Mouse (Mus musculus) kidney, postnatal 36 days (tissue): Measurements from ENCODE around the gene Slc8b1.

Source experiments
- DNase-seq, 2 experiments: peaks; one replicate each; pipeline ENCODE4 v3.0.0; 2021 to 2022; ENCODE audit warnings: mixed read lengths in 2 of 2

Gene Slc8b1

DNA sequence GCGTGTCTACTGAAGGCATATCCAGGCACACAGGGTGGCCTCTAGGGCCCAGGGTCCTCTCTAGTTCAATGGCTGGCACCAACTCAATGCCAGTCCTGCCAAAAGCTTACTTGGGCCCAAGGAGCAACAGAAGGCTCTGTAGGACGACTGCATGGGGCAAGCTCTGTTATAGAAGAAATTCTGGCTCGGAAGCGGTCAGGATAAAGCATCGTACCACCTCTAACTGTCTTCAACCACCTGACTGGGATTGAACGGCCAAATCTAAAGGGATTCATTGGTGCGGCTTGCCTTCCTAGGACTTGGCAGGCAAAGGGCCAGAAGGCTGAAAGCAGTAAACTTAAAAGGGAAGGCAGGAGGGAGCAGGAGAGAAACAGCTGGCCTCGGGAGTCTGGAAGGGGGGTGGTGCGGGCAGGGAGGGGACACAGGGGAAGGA lies 57.4 kb downstream of the Slc8b1 start:
- DNase-seq: no peak

DNA sequence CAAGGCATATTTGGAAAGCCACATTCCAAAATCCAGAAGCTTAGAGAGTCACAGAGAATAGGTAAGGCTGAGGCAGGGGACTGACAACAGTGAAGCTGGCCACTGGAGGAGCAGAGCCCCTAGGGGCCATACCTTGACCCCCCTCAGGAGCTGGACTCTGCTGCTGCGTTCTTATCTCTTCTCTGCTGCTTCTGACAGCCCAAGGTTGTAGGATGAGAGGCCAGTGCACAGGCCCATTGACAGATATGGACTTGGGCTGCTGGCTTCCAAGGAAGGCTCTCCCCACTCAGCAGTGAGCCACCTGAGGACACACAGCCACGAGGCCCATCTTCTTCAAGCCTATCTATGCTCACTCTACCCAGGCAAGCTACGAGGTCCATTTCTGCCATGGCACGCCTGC lies 58.0 kb downstream of the Slc8b1 start:
- DNase-seq: no peak

DNA sequence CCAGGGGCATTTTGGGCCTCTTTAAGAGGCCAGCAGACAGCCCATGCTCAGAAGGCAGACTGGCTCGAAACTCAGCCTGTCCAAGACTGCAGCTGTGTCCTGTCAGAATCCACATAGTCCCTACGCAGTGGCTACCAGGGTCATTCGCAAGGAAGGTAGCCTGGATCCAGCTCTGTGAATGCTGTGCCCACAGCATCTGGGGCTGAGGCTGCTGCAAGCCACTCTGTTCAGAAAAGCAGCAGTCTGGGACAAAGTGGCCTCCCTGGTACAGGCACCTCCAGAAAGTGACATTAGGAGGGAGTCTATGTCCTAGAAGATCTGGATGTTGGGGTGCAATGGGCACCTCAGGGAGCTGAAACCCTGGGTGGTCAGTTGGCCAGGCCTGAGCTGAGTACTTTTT lies 58.8 kb downstream of the Slc8b1 start:
- DNase-seq: no peak

DNA sequence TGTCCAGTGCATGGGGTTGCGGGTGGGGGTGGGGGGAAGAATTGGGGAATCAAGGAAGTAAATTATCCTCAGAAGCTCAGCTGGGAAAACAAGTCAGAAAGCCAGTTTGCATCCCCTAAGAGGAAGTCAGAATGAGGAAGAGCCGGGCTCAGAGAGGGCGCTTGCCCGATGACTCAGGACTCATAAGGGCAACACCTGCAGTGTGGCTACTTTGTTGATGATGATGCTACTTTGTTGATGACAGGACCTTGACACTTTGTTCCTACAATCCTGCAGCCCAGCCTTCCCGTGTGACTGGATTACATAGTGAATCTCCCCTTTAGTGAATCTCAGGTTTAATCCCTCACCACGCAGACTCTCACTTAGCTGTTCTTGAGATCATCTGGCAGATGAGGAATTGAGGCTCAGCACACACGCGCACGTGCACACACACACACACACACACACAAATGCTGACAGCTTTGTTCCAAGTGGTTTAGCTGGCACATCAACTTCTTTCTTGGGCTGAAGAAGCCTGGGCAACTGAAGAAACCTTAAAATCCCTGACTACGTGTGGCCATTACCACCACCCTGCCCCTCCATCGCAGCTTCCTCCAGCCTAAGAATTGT lies 59.4 kb downstream of the Slc8b1 start:
- no peak for DNase-seq

DNA sequence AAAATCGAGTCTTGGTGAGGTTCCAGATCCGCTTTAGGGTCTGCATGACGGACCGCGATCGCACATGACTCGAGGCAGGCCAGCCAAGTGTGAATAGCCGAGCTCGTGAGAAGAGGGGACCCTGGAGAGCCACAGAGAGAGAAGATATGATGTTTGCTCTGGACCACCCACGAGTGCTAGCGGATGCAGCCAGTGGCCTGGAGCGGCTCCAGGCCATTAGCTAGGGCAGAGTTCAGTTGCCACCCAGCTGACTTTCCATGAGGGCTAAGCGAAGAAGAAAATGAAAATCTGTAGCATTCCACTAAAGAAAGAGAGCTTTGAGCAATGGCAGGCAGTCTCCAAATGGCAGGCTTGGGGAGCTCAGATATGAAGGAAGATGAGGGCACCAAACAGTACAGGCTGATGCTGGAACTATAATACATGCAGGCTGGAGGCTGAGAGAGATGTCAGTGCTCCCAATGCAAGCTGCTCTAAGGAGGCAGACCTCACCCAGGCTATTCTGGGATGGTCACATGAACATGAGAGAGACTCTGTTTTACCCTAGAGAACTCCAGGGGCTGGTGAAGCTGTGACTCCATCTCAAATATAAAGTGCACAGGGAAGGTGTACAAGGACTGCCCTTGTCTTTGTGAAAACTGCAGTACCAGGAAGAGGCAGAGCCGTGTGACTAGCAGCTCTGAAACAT lies 60.2 kb downstream of the Slc8b1 start:
- DNase-seq: peak; percentile 72 to 77

DNA sequence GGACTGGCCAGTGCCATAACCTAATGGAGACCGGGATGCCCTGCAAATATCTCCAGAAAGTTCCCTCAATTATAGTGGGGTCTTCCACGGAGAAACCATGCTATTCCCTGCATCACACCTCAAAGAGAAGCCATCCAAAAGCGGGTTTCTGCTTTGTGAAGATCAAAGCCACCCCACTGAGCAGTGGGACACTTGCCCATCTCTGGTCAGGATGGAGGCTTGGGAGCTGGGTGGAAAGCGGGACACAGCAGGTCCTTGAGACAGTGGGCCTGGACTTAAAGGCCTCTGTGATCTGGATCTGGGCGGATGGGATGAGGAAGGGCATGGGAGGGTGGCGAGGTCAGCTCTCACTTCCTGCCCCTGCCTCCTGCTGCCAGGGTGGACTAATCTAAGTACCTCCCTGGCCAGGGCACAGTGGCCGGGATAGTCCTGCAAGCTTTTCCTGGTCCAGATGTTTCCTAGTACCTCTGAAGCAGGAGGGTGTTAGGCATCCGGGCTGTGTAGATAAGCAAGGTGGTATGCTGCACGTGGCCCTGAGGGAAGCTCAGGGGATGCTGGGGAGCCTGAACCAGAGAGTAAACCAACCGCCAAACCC lies 63.6 kb downstream of the Slc8b1 start:
- no peak for DNase-seq

DNA sequence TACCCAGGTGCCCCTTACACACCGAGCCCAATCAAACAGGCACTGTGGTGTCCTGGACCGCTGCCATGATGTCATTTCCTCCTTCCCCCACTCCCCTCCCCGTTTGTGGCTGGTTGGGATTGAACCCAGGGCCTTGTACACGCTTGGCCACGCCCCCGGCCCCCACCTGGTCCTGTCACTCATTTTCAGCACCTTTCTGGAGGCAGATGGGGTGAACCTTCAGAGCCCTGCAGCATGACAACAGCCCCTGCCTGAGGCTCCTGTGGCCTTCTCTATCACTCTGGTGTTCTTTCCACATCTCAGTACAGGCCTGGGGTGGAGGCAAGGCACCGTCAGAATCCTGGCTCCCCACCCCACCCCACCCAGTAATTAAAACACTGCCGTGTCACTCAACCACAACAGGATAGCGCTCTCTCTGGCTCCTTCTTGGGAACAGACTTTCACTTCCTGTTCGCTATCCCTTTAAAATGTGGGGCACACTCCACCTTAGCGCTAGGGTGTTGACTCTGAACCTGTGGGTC lies 65.9 kb downstream of the Slc8b1 start:
- no peak for DNase-seq

DNA sequence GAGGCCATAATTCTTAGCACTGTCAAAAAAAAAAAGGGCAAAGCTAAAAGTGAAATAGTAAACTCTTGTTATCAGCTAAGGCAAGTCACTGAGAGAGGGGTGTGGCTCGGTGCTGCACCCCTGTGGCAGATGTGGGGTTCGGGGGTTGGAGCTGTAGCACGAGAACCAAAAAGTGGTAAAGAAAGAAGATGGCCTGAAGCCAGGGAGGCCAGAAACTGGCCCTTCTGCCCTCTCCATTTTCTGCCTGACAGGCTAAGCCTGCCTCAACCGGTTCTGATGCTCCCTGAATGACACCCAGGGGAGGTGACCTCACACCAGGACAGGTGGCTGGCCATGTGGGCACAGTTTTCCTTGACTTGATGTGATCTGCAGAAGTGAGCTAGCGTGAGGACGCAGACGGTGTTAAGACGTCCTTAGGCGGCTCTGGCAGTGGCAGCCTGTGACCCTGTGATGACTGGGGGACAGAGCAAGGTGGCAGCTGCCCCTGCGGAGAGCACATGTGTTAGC lies 67.0 kb downstream of the Slc8b1 start:
- peak; percentile 67 to 79 for DNase-seq

DNA sequence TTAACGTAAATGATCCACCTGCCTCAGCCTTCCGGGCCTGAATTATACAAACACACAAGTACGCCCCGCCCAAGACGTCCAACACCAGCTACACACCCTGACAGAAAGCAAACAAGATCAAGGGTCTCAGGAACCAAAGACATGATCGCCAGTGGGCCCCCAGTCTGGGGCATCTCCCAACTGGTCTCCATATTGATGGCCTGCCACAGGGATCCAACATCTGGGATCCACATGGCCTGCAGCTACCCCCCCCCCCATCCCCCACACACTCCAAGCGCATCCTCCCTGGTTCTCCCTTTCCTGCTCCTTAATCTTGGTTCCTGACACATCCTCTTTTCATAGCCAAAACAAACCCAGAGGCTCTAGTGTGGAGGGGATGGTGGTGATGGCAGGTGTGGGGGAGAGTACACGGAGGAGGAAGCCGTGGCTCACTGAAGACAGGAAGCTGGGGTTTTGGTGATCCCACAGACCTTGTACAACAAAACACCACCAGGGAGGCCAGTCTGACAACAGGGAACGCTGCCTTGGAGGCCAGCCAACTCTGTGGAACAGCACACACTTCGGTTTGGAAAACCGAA lies 67.6 kb downstream of the Slc8b1 start:
- DNase-seq: peak; percentile 76 to 83

DNA sequence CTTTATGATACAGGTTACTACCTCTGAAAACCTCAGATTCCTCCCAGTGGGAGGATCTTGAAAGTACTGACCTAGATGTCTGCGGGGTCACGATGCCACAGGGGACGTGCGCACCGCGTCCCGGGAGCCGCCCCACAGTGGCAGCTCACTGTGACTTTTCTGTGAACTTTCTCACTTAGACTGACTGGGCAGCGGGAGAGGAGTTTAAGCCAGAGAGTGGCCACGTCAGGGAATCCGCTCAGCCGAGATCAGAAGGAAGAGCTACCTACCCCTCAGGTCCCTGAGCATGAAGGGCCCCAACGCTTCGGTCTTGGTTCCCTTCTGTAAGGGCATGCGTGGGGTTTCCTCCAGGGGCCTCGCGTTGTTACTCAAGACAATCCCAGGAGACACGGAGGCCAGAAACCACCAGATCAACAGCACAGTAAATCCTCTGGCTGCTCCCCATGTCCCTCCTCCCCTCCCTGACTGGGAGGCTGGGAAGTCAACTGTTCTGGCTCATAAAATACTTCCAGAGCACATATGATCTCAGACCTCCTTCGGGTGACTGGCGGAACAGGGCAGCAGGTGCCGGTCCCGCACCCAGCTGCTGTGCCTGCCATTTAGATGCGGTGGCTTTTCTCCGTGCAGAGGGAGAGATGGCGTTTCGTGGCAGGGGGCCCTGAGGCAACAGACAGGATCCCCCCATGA lies 68.4 kb downstream of the Slc8b1 start:
- peak; percentile 74 to 83 for DNase-seq

DNA sequence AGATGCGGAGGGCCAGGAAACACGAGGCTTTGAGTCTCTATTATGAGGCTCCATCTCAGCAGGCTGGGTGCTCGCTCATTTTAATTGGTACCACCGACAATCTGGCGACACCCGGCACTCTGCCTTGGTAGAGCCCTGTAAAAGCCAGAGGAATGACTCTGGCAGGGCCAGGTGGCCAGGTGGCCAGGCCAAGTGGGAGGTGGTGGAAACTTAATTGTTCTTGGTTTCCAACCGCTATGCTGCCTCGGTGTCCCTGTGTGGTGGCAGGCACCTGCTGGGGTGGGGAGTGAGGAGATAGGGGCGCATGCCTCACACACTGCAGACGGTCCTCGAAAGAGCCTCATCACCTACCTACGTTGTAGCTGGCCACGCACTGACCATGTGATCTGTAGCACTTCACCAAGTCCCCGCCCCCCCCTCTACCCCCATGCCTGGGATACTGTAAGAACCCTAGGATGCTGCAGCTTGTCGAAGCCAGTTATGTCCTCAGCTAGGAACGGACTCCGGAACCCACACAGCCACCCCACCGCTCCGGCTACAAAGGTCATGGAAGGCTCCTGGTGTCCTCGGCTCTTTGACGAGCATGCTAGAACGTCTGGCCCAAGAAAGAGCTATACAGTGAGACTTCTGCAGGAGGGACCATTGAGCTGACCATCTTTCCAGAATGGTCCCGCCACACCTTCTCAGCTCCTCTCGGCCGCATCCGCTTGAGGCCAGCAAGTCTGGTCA lies 69.1 kb downstream of the Slc8b1 start:
- DNase-seq: peak; percentile 51 to 53

DNA sequence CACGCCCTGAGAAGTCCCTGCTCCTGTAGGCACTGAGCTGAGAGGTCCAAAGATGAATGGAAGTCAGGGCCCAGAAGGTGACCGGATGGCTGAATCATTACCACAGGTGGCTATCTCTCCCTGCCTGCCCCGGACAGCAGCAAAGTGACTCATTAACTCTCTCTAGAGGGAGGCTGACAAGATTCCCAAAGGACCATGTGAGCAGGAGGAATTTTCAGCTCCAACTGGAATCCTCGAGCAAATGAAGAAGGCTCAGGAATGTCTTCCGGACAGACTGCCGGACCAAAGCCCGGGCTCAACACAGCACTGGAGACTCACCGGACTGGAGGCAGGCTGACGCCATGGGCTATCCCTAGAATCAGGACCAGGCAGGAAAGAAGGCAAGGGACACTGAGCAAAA lies 71.0 kb downstream of the Slc8b1 start:
- DNase-seq: peak; percentile 69 to 89

DNA sequence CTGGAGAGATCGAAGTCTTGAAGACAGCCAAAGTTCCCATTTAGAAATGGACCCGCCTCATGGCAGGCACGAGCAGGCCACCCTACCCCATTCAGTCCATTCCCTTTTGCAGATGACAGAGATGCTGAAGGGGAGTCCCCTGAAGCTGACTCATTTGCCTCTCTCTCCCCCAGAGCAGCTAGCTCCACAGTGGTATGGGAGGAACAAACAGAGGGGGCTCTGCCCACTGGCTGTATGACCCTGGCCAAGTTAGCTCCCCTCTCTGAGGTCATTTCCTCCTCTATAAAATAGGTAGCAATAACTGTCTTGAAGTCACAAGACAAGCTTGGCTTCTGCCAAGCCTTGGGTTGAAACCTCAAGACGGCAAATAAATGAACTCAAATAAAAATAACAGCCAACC lies 72.5 kb downstream of the Slc8b1 start:
- DNase-seq: no peak
